Mouse (Mus musculus) neural tube, embryonic 15.5 days (tissue): ENCODE results near the gene Rab33a. TPM values are rescaled to one million over a fixed set of nuclear protein-coding genes. Genes with fewer than 3 reads are reported as not detected.

Experiments
- ATAC-seq: fragments of 200-750 bp; cut with Nextera tagmentation; 2 replicates; pipeline ENCODE4 v1.8.0; 2017; ENCODE audit warnings: mild to moderate bottlenecking, moderate TSS enrichment, moderate library complexity; ENCODE audit not compliant: low FRiP score
- H3K27ac ChIP-seq: fragments of 300-500 bp; sonication (generic); replicated peaks from 2 replicates; pipeline ENCODE4 v1.5.1; 2015; ENCODE audit warnings: mild to moderate bottlenecking, inconsistent platforms
- H3K27me3 ChIP-seq: fragments of 300-500 bp; sonication (generic); replicated peaks from 2 replicates; pipeline ENCODE4 v1.6.1; 2015; ENCODE audit warnings: inconsistent platforms
- H3K36me3 ChIP-seq: fragments of 300-500 bp; sonication (generic); 2 replicates; pipeline ENCODE4 v1.6.1; 2015; ENCODE audit warnings: inconsistent platforms
- H3K4me1 ChIP-seq: fragments of 300-500 bp; sonication (generic); 2 replicates; pipeline ENCODE4 v1.6.1; 2015; ENCODE audit warnings: inconsistent platforms
- H3K4me2 ChIP-seq: fragments of 300-500 bp; sonication (generic); 2 replicates; pipeline ENCODE4 v1.6.1; 2015; ENCODE audit warnings: inconsistent platforms, mild to moderate bottlenecking, moderate library complexity
- H3K4me3 ChIP-seq: fragments of 300-500 bp; sonication (generic); replicated peaks from 2 replicates; pipeline ENCODE4 v1.5.1; 2015; ENCODE audit warnings: mild to moderate bottlenecking, inconsistent platforms
- H3K9ac ChIP-seq: fragments of 300-500 bp; sonication (generic); replicated peaks from 2 replicates; pipeline ENCODE4 v1.6.1; 2015; ENCODE audit warnings: mild to moderate bottlenecking, inconsistent platforms
- H3K9me3 ChIP-seq: fragments of 300-500 bp; sonication (generic); replicated peaks from 2 replicates; pipeline ENCODE4 v1.6.1; 2016; ENCODE audit warnings: inconsistent platforms
- WGBS: fragments of 180-500 bp; shearing (Covaris S2); methylation state at CpG from one replicate; pipeline ENCODE4 v1.1.7; 2015; ENCODE audit warnings: mixed read lengths; 5-methylcytosine and 5-hydroxymethylcytosine counted together
- polyA plus RNA-seq: library from polyadenylated mRNA; unstranded; fragments of >200 nt; fragmentation: Nextera tagmentation; extraction: Ambion mirVana; gene quantifications from 2 replicates; pipeline ENCODE4 v1.2.1, GENCODE M21; 2015

The Rab33a gene
- 78.3 and 102 TPM in 2 replicates for polyA plus RNA-seq

GRCm38 (mm10) chrX:48518808-48519548 is at the start of gene Rab33a:
Gene Rab33a, plus strand, starts transcription at chrX:48519285.
- ATAC-seq: peak; percentile 82
- H3K27me3 ChIP-seq: no peaks in the 10 kb centered on the region
- H3K36me3 ChIP-seq: no peaks in the 10 kb centered on the region
- WGBS: 33% methylated on average over 33 of the region's 33 CpGs
- H3K4me1 ChIP-seq: peaks cover 20% of the 10 kb centered on the region
- peak within 1 kb of the TSS; percentile 54 for H3K4me3 ChIP-seq
- H3K4me2 ChIP-seq: peak within 1 kb of the TSS; percentile 68
- H3K27ac ChIP-seq: peak within 1 kb of the TSS; percentile 93
- no peaks in the 10 kb centered on the region for H3K9me3 ChIP-seq
- peak within 1 kb of the TSS; percentile 62 for H3K9ac ChIP-seq

- Histone ChIP-seq H3K27me3 (no peaks in the 10 kb centered on the region), H3K27ac (no peak overlapping the region), H3K4me1 (no peaks in the 10 kb centered on the region), H3K4me3 (no peak overlapping the region), H3K9ac (no peak overlapping the region), H3K4me2 (no peak overlapping the region), H3K9me3 (no peaks in the 10 kb centered on the region), H3K36me3 (peaks cover 21% of the 10 kb centered on the region)
- 87% methylated on average over 4 of the region's 4 CpGs for WGBS
- no peak for ATAC-seq
Measured at GRCm38 (mm10) chrX:48481095-48481494, 38.0 kb upstream of the Rab33a start.

GRCm38 (mm10) chrX:48481687-48482086 is 37.4 kb upstream of the Rab33a start:
- Histone ChIP-seq H3K27ac (no peak overlapping the region), H3K4me3 (no peak overlapping the region), H3K4me2 (no peak overlapping the region), H3K9me3 (no peaks in the 10 kb centered on the region), H3K4me1 (no peaks in the 10 kb centered on the region), H3K9ac (no peak overlapping the region), H3K36me3 (peaks cover 18% of the 10 kb centered on the region), H3K27me3 (no peaks in the 10 kb centered on the region)
- WGBS: 96% methylated on average over 7 of the region's 7 CpGs
- ATAC-seq: no peak

- Histone ChIP-seq H3K9ac (no peak overlapping the region), H3K4me1 (no peaks in the 10 kb centered on the region), H3K27me3 (no peaks in the 10 kb centered on the region), H3K36me3 (peaks cover 13% of the 10 kb centered on the region; the same call in 1 of the 2 replicates), H3K4me3 (no peak overlapping the region), H3K27ac (no peak overlapping the region), H3K9me3 (no peaks in the 10 kb centered on the region), H3K4me2 (no peak overlapping the region)
- ATAC-seq: no peak
- WGBS: 91% methylated on average over 8 of the region's 8 CpGs
Measured at GRCm38 (mm10) chrX:48493763-48494162, 25.3 kb upstream of the Rab33a start.

- Histone ChIP-seq H3K9ac (peak within 1 kb of the TSS; percentile 57), H3K27me3 (no peaks in the 10 kb centered on the region), H3K4me2 (peak within 1 kb of the TSS; percentile 58), H3K4me1 (peaks cover 7% of the 10 kb centered on the region; the same call in 1 of the 2 replicates), H3K36me3 (no peaks in the 10 kb centered on the region), H3K4me3 (peak within 1 kb of the TSS; percentile 55), H3K9me3 (no peaks in the 10 kb centered on the region), H3K27ac (peak within 1 kb of the TSS; percentile 69)
- ATAC-seq: peak; percentile 97
- WGBS: 16% methylated on average over 45 of the region's 45 CpGs
Measured at GRCm38 (mm10) chrX:48513166-48513807, 5.8 kb upstream of the Rab33a start, which contains the start of gene Aifm1. Gene Aifm1, minus strand, starts transcription at chrX:48513563.

GRCm38 (mm10) chrX:48513824-48514223 is 5.3 kb upstream of the Rab33a start:
- Histone ChIP-seq H3K9me3 (no peaks in the 10 kb centered on the region), H3K4me3 (peak overlapping the region; percentile 55), H3K4me1 (peaks cover 7% of the 10 kb centered on the region; the same call in 1 of the 2 replicates), H3K4me2 (peak overlapping the region; percentile 58), H3K27me3 (no peaks in the 10 kb centered on the region), H3K27ac (no peak overlapping the region), H3K36me3 (no peaks in the 10 kb centered on the region), H3K9ac (peak overlapping the region; percentile 32; the same call in 1 of the 2 replicates)
- ATAC-seq: no peak
- 16% methylated on average over 13 of the region's 13 CpGs for WGBS

GRCm38 (mm10) chrX:48518211-48518807 is 776 bp upstream of the Rab33a start:
- peak overlapping the region; percentile 93 for H3K27ac ChIP-seq
- 26% methylated on average over 15 of the region's 15 CpGs for WGBS
- H3K27me3 ChIP-seq: no peaks in the 10 kb centered on the region
- peak; percentile 95 for ATAC-seq
- peak overlapping the region; percentile 62 for H3K9ac ChIP-seq
- no peaks in the 10 kb centered on the region for H3K36me3 ChIP-seq
- peak overlapping the region; percentile 68 for H3K4me2 ChIP-seq
- no peaks in the 10 kb centered on the region for H3K9me3 ChIP-seq
- H3K4me1 ChIP-seq: peaks cover 15% of the 10 kb centered on the region
- peak overlapping the region; percentile 54 for H3K4me3 ChIP-seq

- peaks cover 20% of the 10 kb centered on the region for H3K4me1 ChIP-seq
- 20% methylated on average over 20 of the region's 20 CpGs for WGBS
- H3K4me2 ChIP-seq: peak overlapping the region; percentile 68
- peak overlapping the region; percentile 93 for H3K27ac ChIP-seq
- no peaks in the 10 kb centered on the region for H3K36me3 ChIP-seq
- ATAC-seq: no peak
- H3K27me3 ChIP-seq: no peaks in the 10 kb centered on the region
- peak overlapping the region; percentile 54 for H3K4me3 ChIP-seq
- peak overlapping the region; percentile 62 for H3K9ac ChIP-seq
- no peaks in the 10 kb centered on the region for H3K9me3 ChIP-seq
Measured at GRCm38 (mm10) chrX:48519549-48520085, 532 bp downstream of the Rab33a start.

- 82% methylated on average over 3 of the region's 3 CpGs for WGBS
- peak overlapping the region; percentile 54 for H3K4me3 ChIP-seq
- H3K4me1 ChIP-seq: peaks cover 20% of the 10 kb centered on the region
- ATAC-seq: no peak
- H3K27me3 ChIP-seq: no peaks in the 10 kb centered on the region
- no peak overlapping the region for H3K27ac ChIP-seq
- H3K4me2 ChIP-seq: peak overlapping the region; percentile 68
- H3K9me3 ChIP-seq: no peaks in the 10 kb centered on the region
- H3K9ac ChIP-seq: no peak overlapping the region
- no peaks in the 10 kb centered on the region for H3K36me3 ChIP-seq
Measured at GRCm38 (mm10) chrX:48521651-48522050, 2.6 kb downstream of the Rab33a start.

- H3K4me1 ChIP-seq: peaks cover 20% of the 10 kb centered on the region
- H3K9ac ChIP-seq: no peak overlapping the region
- WGBS: 61% methylated on average over 3 of the region's 3 CpGs
- no peaks in the 10 kb centered on the region for H3K27me3 ChIP-seq
- H3K36me3 ChIP-seq: no peaks in the 10 kb centered on the region
- H3K27ac ChIP-seq: no peak overlapping the region
- no peak for ATAC-seq
- H3K4me2 ChIP-seq: peak overlapping the region; percentile 68
- H3K4me3 ChIP-seq: 0 out of 2 replicates have a peak overlapping the region, but pooled peaks have one; percentile 1
- H3K9me3 ChIP-seq: no peaks in the 10 kb centered on the region
Measured at GRCm38 (mm10) chrX:48523512-48523911, 4.4 kb downstream of the Rab33a start.

- 69% methylated on average over 1 of the region's 1 CpGs for WGBS
- no peak overlapping the region for H3K27ac ChIP-seq
- no peaks in the 10 kb centered on the region for H3K9me3 ChIP-seq
- no peaks in the 10 kb centered on the region for H3K27me3 ChIP-seq
- no peak overlapping the region for H3K9ac ChIP-seq
- no peak for ATAC-seq
- peaks cover 20% of the 10 kb centered on the region for H3K4me1 ChIP-seq
- no peak overlapping the region for H3K4me3 ChIP-seq
- H3K36me3 ChIP-seq: no peaks in the 10 kb centered on the region
- H3K4me2 ChIP-seq: no peak overlapping the region
Measured at GRCm38 (mm10) chrX:48525332-48525731, 6.2 kb downstream of the Rab33a start.
